Mouse (Mus musculus): ENCODE measurements around the gene Krt33a. TPM values are rescaled to one million over a fixed set of nuclear protein-coding genes. Genes with fewer than 3 reads are reported as not detected.

Krt33a gene
- polyA plus RNA-seq, 1 experiment: not detected

DNA sequence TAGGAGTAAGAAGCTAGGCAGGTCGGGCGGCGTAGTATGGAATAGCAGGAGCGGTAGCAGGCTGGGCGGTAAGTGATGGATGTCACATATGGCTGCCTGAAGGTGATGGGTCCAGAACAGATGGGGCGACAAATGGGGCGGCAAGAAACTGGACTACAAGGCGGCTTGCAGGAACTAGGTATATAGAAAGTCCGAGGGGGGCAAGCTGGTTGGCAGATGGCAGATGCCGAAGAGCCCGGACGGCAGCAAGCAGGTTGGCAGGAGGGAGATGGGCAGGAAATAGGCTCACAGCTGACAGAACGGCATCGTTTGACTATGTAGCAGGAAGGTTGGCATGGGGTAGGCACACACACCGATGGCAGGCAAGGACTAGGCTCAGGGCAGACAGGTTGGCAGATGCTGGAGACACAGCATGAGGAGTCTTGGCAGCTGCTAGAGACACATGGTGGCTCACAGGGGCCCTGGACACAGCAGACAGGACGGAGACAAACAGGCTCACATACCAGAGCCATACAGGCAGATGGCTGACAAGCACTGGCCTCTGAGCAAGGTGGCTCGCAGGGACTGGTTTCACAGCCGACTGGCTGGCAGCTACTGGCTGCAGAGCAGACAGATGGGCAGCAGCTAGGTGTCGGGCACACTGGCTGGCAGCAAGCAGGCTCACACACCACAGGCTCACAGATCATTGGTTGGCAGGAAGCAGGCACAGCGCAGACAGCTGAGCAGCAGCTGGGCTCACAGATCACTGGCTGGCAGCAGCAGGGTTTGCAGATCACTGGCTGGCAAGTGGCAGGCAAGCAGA, 30.5 kb downstream of the Krt33a start:
- DNase-seq (ENCODE audit: low read depth): peak; percentile 85
- TF ChIP-seq POLR2A (IDR thresholded peaks at IDR 0.05; ENCODE audit: borderline replicate concordance, extremely low read depth, insufficient read depth, insufficient read length, poor library complexity, severe bottlenecking) (no peak), CTCF (IDR thresholded peaks at IDR 0.05; ENCODE audit: borderline replicate concordance, extremely low read depth, insufficient read depth, insufficient read length) (no peak)

- DNase-seq (ENCODE audit: low read depth): no peak
- TF ChIP-seq CTCF (IDR thresholded peaks at IDR 0.05; ENCODE audit: borderline replicate concordance, extremely low read depth, insufficient read depth, insufficient read length) (no peak), POLR2A (IDR thresholded peaks at IDR 0.05; ENCODE audit: borderline replicate concordance, extremely low read depth, insufficient read depth, insufficient read length, poor library complexity, severe bottlenecking) (no peak)
These were observed 32.6 kb downstream of the Krt33a start for GRCm38 (mm10) chr11:99983442-99983841.

GRCm38 (mm10) chr11:99982731-99983130, 33.3 kb downstream of the Krt33a start:
- DNase-seq (ENCODE audit: low read depth): no peak
- no peak for TF ChIP-seq POLR2A (IDR thresholded peaks at IDR 0.05; ENCODE audit: borderline replicate concordance, extremely low read depth, insufficient read depth, insufficient read length, poor library complexity, severe bottlenecking)
- TF ChIP-seq CTCF (IDR thresholded peaks at IDR 0.05; ENCODE audit: borderline replicate concordance, extremely low read depth, insufficient read depth, insufficient read length): no peak

DNA sequence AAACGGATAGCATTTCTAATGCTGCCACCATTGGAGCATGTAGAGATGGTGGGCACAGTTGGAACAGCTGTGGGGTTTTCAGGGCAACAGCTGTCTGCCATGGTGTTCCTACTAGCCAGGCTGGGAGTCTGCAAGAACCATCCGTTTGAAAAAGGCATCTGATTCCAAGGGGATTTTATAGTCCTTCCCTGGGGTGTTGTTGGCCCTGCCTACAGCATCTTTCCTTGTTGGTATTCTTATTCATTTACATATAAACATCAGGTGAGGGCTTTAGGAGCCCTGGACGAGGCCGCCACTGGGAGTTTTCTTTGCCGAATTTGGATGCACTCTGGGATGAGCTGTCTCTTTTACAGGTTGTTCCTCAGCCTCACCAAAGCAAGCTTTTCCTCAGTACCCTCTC, 37.1 kb downstream of the Krt33a start, which contains the start of gene Krtap29-1:
TSS of gene Krtap29-1 (minus strand) at position 101 of the 400 bp plus-strand sequence.
- TF ChIP-seq CTCF (IDR thresholded peaks at IDR 0.05; ENCODE audit: borderline replicate concordance, extremely low read depth, insufficient read depth, insufficient read length): no peak
- no peak for TF ChIP-seq POLR2A (IDR thresholded peaks at IDR 0.05; ENCODE audit: borderline replicate concordance, extremely low read depth, insufficient read depth, insufficient read length, poor library complexity, severe bottlenecking)
- no peak for DNase-seq (ENCODE audit: low read depth)

DNA sequence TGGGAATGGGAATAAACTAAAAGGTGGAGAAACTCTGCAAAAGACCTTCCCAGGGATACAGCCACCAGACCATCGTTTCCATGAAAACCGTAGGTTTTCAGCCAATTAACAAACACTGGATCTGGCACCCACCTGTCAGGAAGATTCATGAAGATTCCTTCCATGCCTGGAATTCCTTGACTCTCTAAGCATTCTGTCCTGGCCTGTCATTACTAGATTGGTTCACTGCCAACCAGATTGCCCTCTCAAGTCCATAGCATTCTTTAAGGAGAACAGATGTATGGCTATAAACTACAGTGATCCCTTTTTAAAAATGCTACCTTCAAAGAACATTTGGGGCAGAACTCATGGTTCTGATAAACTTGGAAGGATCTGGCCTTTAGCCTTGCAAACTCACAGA, 50.1 kb downstream of the Krt33a start:
- TF ChIP-seq CTCF (IDR thresholded peaks at IDR 0.05; ENCODE audit: borderline replicate concordance, extremely low read depth, insufficient read depth, insufficient read length) (no peak), POLR2A (IDR thresholded peaks at IDR 0.05; ENCODE audit: borderline replicate concordance, extremely low read depth, insufficient read depth, insufficient read length, poor library complexity, severe bottlenecking) (no peak)
- no peak for DNase-seq (ENCODE audit: low read depth)

GRCm38 (mm10) chr11:99964213-99964612, 51.8 kb downstream of the Krt33a start:
- no peak for DNase-seq (ENCODE audit: low read depth)
- no peak for TF ChIP-seq POLR2A (IDR thresholded peaks at IDR 0.05; ENCODE audit: borderline replicate concordance, extremely low read depth, insufficient read depth, insufficient read length, poor library complexity, severe bottlenecking)
- peak; percentile 7; the same call in 1 of the 2 replicates for TF ChIP-seq CTCF (IDR thresholded peaks at IDR 0.05; ENCODE audit: borderline replicate concordance, extremely low read depth, insufficient read depth, insufficient read length)

Other genes with a start within 250 kb of the Krt33a start
- not detected in 2 replicates for gene Gm11595, start 243.3 kb downstream of the Krt33a start, polyA plus RNA-seq (2012; rRNA removed)
- not detected in 2 replicates for gene Krtap4-8, start 235.5 kb downstream of the Krt33a start, polyA plus RNA-seq (2012; rRNA removed)
- not detected in 2 replicates for gene Krtap4-9, start 231.0 kb downstream of the Krt33a start, polyA plus RNA-seq (2012; rRNA removed)
- not detected in 2 replicates for gene Gm11596, start 222.7 kb downstream of the Krt33a start, polyA plus RNA-seq (2012; rRNA removed)
- gene Gm11569, start 217.3 kb downstream of the Krt33a start, polyA plus RNA-seq (2012; rRNA removed): not detected in 2 replicates
- not detected in 2 replicates for gene Gm11554, start 211.8 kb downstream of the Krt33a start, polyA plus RNA-seq (2012; rRNA removed)
- gene Krtap4-13, start 206.3 kb downstream of the Krt33a start, polyA plus RNA-seq (2012; rRNA removed): not detected in 2 replicates
- not detected in 2 replicates for gene Gm11564, start 200.5 kb downstream of the Krt33a start, polyA plus RNA-seq (2012; rRNA removed)
- gene 2300003K06Rik, start 178.1 kb downstream of the Krt33a start, polyA plus RNA-seq (2012; rRNA removed): not detected in 2 replicates
- not detected in 2 replicates for gene Krtap4-16, start 164.6 kb downstream of the Krt33a start, polyA plus RNA-seq (2012; rRNA removed)
- not detected in 2 replicates for gene Gm11568, start 158.3 kb downstream of the Krt33a start, polyA plus RNA-seq (2012; rRNA removed)
- gene Gm11559, start 151.7 kb downstream of the Krt33a start, polyA plus RNA-seq (2012; rRNA removed): not detected in 2 replicates
- not detected in 2 replicates for gene Krtap9-1, start 142.8 kb downstream of the Krt33a start, polyA plus RNA-seq (2012; rRNA removed)
- gene Gm11567, start 137.0 kb downstream of the Krt33a start, polyA plus RNA-seq (2012; rRNA removed): not detected in 2 replicates
- not detected in 2 replicates for gene Krtap31-1, start 108.3 kb downstream of the Krt33a start, polyA plus RNA-seq (2012; rRNA removed)
- gene Gm11565, start 101.5 kb downstream of the Krt33a start, polyA plus RNA-seq (2012; rRNA removed): not detected in 2 replicates
- not detected in 2 replicates for gene Krtap31-2, start 79.9 kb downstream of the Krt33a start, polyA plus RNA-seq (2012; rRNA removed)
- gene Krtap9-5, start 67.7 kb downstream of the Krt33a start, polyA plus RNA-seq (2012; rRNA removed): not detected in 2 replicates
- gene Krtap29-1, start 37.2 kb downstream of the Krt33a start, polyA plus RNA-seq (2012; rRNA removed): not detected in 2 replicates
- 0.04 TPM in 1 of 2 replicates, not detected in the other for gene Krtap16-1, start 29.6 kb downstream of the Krt33a start, polyA plus RNA-seq (2012; rRNA removed)
- gene Krtap17-1, start 22.2 kb downstream of the Krt33a start, polyA plus RNA-seq (2012; rRNA removed): 0.19 and 0.27 TPM in 2 replicates
- gene Krt33b, start 13.7 kb upstream of the Krt33a start, polyA plus RNA-seq (2012; rRNA removed): 0.04 TPM in 1 of 2 replicates, not detected in the other
- gene Krt34, start 25.3 kb upstream of the Krt33a start, polyA plus RNA-seq (2012; rRNA removed): not detected in 2 replicates
- gene Krt31, start 34.3 kb upstream of the Krt33a start, polyA plus RNA-seq (2012; rRNA removed): not detected in 2 replicates
- gene Krt32, start 72.0 kb upstream of the Krt33a start, polyA plus RNA-seq (2012; rRNA removed): not detected in 2 replicates
- not detected in 2 replicates for gene Krt35, start 80.0 kb upstream of the Krt33a start, polyA plus RNA-seq (2012; rRNA removed)
- not detected in 2 replicates for gene Krt36, start 89.4 kb upstream of the Krt33a start, polyA plus RNA-seq (2012; rRNA removed)
- not detected in 2 replicates for gene Krt13, start 105.4 kb upstream of the Krt33a start, polyA plus RNA-seq (2012; rRNA removed)
- gene Krt15, start 119.7 kb upstream of the Krt33a start, polyA plus RNA-seq (2012; rRNA removed): 12.2 and 14.4 TPM in 2 replicates
- gene Krt19, start 132.5 kb upstream of the Krt33a start, polyA plus RNA-seq (2012; rRNA removed): 5.4 and 6.3 TPM in 2 replicates
- 0.05 and 0.10 TPM in 2 replicates for gene Krt9, start 177.0 kb upstream of the Krt33a start, polyA plus RNA-seq (2012; rRNA removed)
- gene Krt14, start 191.3 kb upstream of the Krt33a start, polyA plus RNA-seq (2012; rRNA removed): 22.8 and 36.6 TPM in 2 replicates
- gene Krt16, start 232.7 kb upstream of the Krt33a start, polyA plus RNA-seq (2012; rRNA removed): 0.06 and 0.12 TPM in 2 replicates
- 2.1 and 6.1 TPM in 2 replicates for gene Krt17, start 244.8 kb upstream of the Krt33a start, polyA plus RNA-seq (2012; rRNA removed)